Comparison of ENCODE assay signal across 14 mouse cellular contexts in the genomic region with DNA sequence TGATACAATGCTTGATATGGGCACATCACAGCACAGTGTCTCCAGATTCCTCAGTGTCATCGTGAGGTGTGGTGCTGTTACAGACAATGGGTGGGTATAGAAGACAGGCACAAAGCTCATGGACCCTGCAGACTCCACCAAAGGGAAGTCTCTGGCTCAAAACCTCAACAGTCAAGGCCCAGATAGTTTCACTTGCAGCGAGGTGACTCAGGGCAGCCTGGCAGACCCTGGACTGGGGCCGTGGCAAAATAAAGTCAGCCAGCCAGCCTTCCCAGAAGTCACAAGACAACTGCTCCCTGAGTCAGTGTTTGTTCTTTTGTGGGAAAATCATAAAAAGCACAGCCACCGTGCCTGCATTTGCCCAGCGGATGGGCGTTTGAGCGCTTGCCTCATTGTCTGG.
"Had no signal": no experiment of that assay in that cellular context is flagged by ENCODE, and none has a peak within 500 bp of the region (broad histone marks: within the 10 kb centered on the region; RNA-seq: fewer than 3 reads in every experiment).

No protein-coding gene starts in this region.

- DNase-seq: kidney, postnatal 10 days; kidney, postnatal 4 days; lung, embryonic 14.5 days; lung, postnatal 10 days; lung, postnatal 4 days; spleen, adult 18-20 months; thymus, adult 18-20 months; thymus, postnatal 25 days had no signal

- H3K4me1 ChIP-seq: limb, embryonic 10.5 days; liver, embryonic 15.5 days; midbrain, embryonic 10.5 days; neural tube, embryonic 12.5 days had no signal

- H3K36me3 ChIP-seq: limb, embryonic 10.5 days; liver, embryonic 15.5 days; midbrain, embryonic 10.5 days; neural tube, embryonic 12.5 days had no signal

- H3K9ac ChIP-seq: liver, embryonic 15.5 days; lung, embryonic 14.5 days; neural tube, embryonic 12.5 days had no signal

- H3K4me3 ChIP-seq: left cerebral cortex, adult 2 months; limb, embryonic 10.5 days; liver, embryonic 15.5 days; midbrain, embryonic 10.5 days; neural tube, embryonic 12.5 days had no signal

- H3K4me2 ChIP-seq: liver, embryonic 11.5 days; liver, embryonic 15.5 days; lung, embryonic 14.5 days; neural tube, embryonic 12.5 days had no signal

- H3K9me3 ChIP-seq: limb, embryonic 10.5 days; liver, embryonic 15.5 days; midbrain, embryonic 10.5 days; neural tube, embryonic 12.5 days had no signal

- H3K27ac ChIP-seq: left cerebral cortex, adult 2 months; limb, embryonic 10.5 days; liver, embryonic 15.5 days; midbrain, embryonic 10.5 days; neural tube, embryonic 12.5 days had no signal

- H3K27me3 ChIP-seq: liver, embryonic 15.5 days; neural tube, embryonic 12.5 days had no signal
